ENCODE assay signal across 10 mouse cellular contexts in the genomic region with DNA sequence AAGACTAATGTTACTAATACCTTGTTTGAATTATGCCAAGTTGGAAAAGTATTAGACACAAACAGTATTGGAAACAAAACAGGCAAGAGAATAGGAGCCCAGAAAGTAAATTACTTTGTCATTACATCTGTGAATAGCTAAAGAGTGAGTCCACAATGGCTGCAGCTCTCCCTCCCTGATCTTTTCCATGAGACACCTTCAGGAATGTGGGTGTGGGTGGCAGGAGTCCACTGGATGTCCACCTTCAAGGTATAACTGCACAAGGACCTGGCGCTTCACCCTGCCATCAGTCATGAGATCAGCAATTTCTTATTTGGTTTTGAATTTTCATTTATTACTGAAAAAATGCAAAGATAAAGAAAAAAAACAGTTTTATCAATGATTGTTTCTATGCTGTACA. TPM values are rescaled to one million over a fixed set of nuclear protein-coding genes. Genes with fewer than 3 reads are reported as not detected.
DNase-seq lines count a peak whose midpoint lies in the region; ATAC-seq and TF ChIP-seq lines count a peak whose summit lies in the region.
"Had no signal": no experiment of that assay in that cellular context is flagged by ENCODE, and none has a peak within 500 bp of the region (broad histone marks: within the 10 kb centered on the region; RNA-seq: fewer than 3 reads in every experiment).

No protein-coding gene starts in this region.

- no peaks in the 10 kb centered on the region for H3K9me3 ChIP-seq in forebrain, embryonic 12.5 days
- no peaks in the 10 kb centered on the region for H3K9me3 ChIP-seq in forebrain, embryonic 13.5 days (replicated peaks)
- H3K9me3 ChIP-seq in liver, embryonic 11.5 days (ENCODE audit: control insufficient read depth, low read length), result no peaks in the 10 kb centered on the region
- H3K9me3 ChIP-seq in hindbrain, embryonic 13.5 days, result no peaks in the 10 kb centered on the region
- H3K9me3 ChIP-seq in midbrain, postnatal 0 days (ENCODE audit: low read length), result no peaks in the 10 kb centered on the region

- no peak for ATAC-seq in forebrain, embryonic 12.5 days (ENCODE audit: low FRiP score)
- ATAC-seq in forebrain, embryonic 13.5 days, result no peak
- no peak for ATAC-seq in liver, embryonic 11.5 days (replicated peaks; ENCODE audit: low FRiP score)
- no peak for ATAC-seq in hindbrain, embryonic 13.5 days (ENCODE audit: low FRiP score)
- no peak for ATAC-seq in midbrain, postnatal 0 days (ENCODE audit: low FRiP score)

- peaks cover 11% of the 10 kb centered on the region; the same call in 1 of the 2 replicates for H3K27me3 ChIP-seq in forebrain, embryonic 12.5 days
- no peaks in the 10 kb centered on the region for H3K27me3 ChIP-seq in forebrain, embryonic 13.5 days
- H3K27me3 ChIP-seq in liver, embryonic 11.5 days (replicated peaks; ENCODE audit: control insufficient read depth, insufficient read depth, low read length), result no peaks in the 10 kb centered on the region
- H3K27me3 ChIP-seq in hindbrain, embryonic 13.5 days, result peaks cover 20% of the 10 kb centered on the region
- H3K27me3 ChIP-seq in midbrain, postnatal 0 days (ENCODE audit: insufficient read depth, low read length), result no peaks in the 10 kb centered on the region

- H3K36me3 ChIP-seq in forebrain, embryonic 12.5 days (replicated peaks), result no peaks in the 10 kb centered on the region
- no peaks in the 10 kb centered on the region for H3K36me3 ChIP-seq in forebrain, embryonic 13.5 days (ENCODE audit: poor library complexity, severe bottlenecking)
- H3K36me3 ChIP-seq in liver, embryonic 11.5 days (ENCODE audit: control insufficient read depth, insufficient read depth, low read length), result no peaks in the 10 kb centered on the region
- H3K36me3 ChIP-seq in hindbrain, embryonic 13.5 days, result no peaks in the 10 kb centered on the region
- H3K36me3 ChIP-seq in midbrain, postnatal 0 days (ENCODE audit: insufficient read depth, low read length), result no peaks in the 10 kb centered on the region

- H3K4me3 ChIP-seq in forebrain, embryonic 12.5 days (replicated peaks), result no peak overlapping the region
- no peak overlapping the region for H3K4me3 ChIP-seq in forebrain, embryonic 13.5 days
- peak overlapping the region; percentile 68 for H3K4me3 ChIP-seq in liver, embryonic 11.5 days (ENCODE audit: low read depth, low read length)
- no peak overlapping the region for H3K4me3 ChIP-seq in hindbrain, embryonic 13.5 days
- no peak overlapping the region for H3K4me3 ChIP-seq in midbrain, postnatal 0 days (ENCODE audit: low read depth, low read length)

- peaks cover 21% of the 10 kb centered on the region for H3K4me1 ChIP-seq in forebrain, embryonic 12.5 days
- H3K4me1 ChIP-seq in forebrain, embryonic 13.5 days, result peaks cover 16% of the 10 kb centered on the region
- H3K4me1 ChIP-seq in liver, embryonic 11.5 days (replicated peaks; ENCODE audit: control insufficient read depth, insufficient read depth, low read length), result peaks cover 9% of the 10 kb centered on the region
- peaks cover 19% of the 10 kb centered on the region for H3K4me1 ChIP-seq in hindbrain, embryonic 13.5 days (replicated peaks)
- peaks cover 3% of the 10 kb centered on the region; the same call in 1 of the 2 replicates for H3K4me1 ChIP-seq in midbrain, postnatal 0 days (ENCODE audit: insufficient read depth, low read length)

- H3K9ac ChIP-seq in forebrain, embryonic 12.5 days, result no peak overlapping the region
- H3K9ac ChIP-seq in forebrain, embryonic 13.5 days, result no peak overlapping the region
- no peak overlapping the region for H3K9ac ChIP-seq in liver, embryonic 11.5 days (ENCODE audit: low read depth, low read length)
- H3K9ac ChIP-seq in hindbrain, embryonic 13.5 days, result no peak overlapping the region
- no peak overlapping the region for H3K9ac ChIP-seq in midbrain, postnatal 0 days (replicated peaks; ENCODE audit: low read length, poor library complexity, severe bottlenecking)

- WGBS in forebrain, embryonic 12.5 days, result 59% methylated on average over 1 of the region's 1 CpGs
- WGBS in forebrain, embryonic 13.5 days, result 66% methylated on average over 1 of the region's 1 CpGs
- 49% methylated on average over 1 of the region's 1 CpGs for WGBS in liver, embryonic 11.5 days
- 54% methylated on average over 1 of the region's 1 CpGs for WGBS in hindbrain, embryonic 13.5 days
- WGBS in midbrain, postnatal 0 days, result 68% methylated on average over 1 of the region's 1 CpGs

- DNase-seq in liver, embryonic 11.5 days (ENCODE audit: low spot score), result no peak
- DNase-seq in liver, result no peak
- DNase-seq in midbrain, postnatal 0 days (ENCODE audit: low spot score), result no peak
- DNase-seq in adrenal gland, postnatal 14 days, result no peak
- no peak for DNase-seq in spleen, adult 12 weeks (ENCODE audit: low spot score)
- DNase-seq: gastrocnemius, postnatal 10 days had no signal

- peak overlapping the region; percentile 71 for H3K4me2 ChIP-seq in forebrain, embryonic 12.5 days
- no peak overlapping the region for H3K4me2 ChIP-seq in forebrain, embryonic 13.5 days
- peak overlapping the region; percentile 94 for H3K4me2 ChIP-seq in liver, embryonic 11.5 days
- peak overlapping the region; percentile 82; the same call in 1 of the 2 replicates for H3K4me2 ChIP-seq in hindbrain, embryonic 13.5 days
- peak overlapping the region; percentile 81; the same call in 1 of the 2 replicates for H3K4me2 ChIP-seq in midbrain, postnatal 0 days (ENCODE audit: low read depth, low read length, poor library complexity, severe bottlenecking)

- no peak for TF ChIP-seq CTCF in midbrain, postnatal 0 days (IDR thresholded peaks at IDR 0.05)

- no peak overlapping the region for H3K27ac ChIP-seq in forebrain, embryonic 12.5 days
- no peak overlapping the region for H3K27ac ChIP-seq in forebrain, embryonic 13.5 days
- no peak overlapping the region for H3K27ac ChIP-seq in liver, embryonic 11.5 days (ENCODE audit: low read depth, low read length)
- H3K27ac ChIP-seq in hindbrain, embryonic 13.5 days, result no peak overlapping the region
- no peak overlapping the region for H3K27ac ChIP-seq in midbrain, postnatal 0 days (ENCODE audit: low read depth, low read length)

RNA-seq across cellular contexts. Expression of gene Btn1a1, which starts 0.6 kb away (rescaled TPM):
- 0.18 and 0.36 TPM in 2 replicates for polyA plus RNA-seq in forebrain, embryonic 12.5 days (2016; fragmentation: Nextera tagmentation; extraction: Ambion mirVana)
- polyA plus RNA-seq in forebrain, embryonic 13.5 days (2015; fragmentation: Nextera tagmentation; extraction: Ambion mirVana), result not detected in 2 replicates
- 1.8 and 2.2 TPM in 2 replicates for polyA plus RNA-seq in liver, embryonic 11.5 days (2014; fragmentation: Nextera tagmentation; extraction: Ambion mirVana)
- 0.06 TPM in 1 of 2 replicates, not detected in the other for polyA plus RNA-seq in hindbrain, embryonic 13.5 days (2015; fragmentation: Nextera tagmentation; extraction: Ambion mirVana)
- total RNA-seq in midbrain, postnatal 0 days (2014; rRNA removed), result 0.05 TPM in 1 of 2 replicates, not detected in the other
- 0.04 and 0.07 TPM in 2 replicates for polyA plus RNA-seq in midbrain, postnatal 0 days (2015; fragmentation: Nextera tagmentation; extraction: Ambion mirVana)
- total RNA-seq in adrenal gland, postnatal 14 days (2021), result 0.19 TPM in 1 of 2 replicates, not detected in the other
- total RNA-seq: gastrocnemius, postnatal 10 days had no signal
- polyA plus RNA-seq: kidney, adult 2 months had no signal

RNA-seq across cellular contexts. Expression of gene Btn2a2, which starts 22.4 kb away (rescaled TPM):
- polyA plus RNA-seq in forebrain, embryonic 12.5 days (2016; fragmentation: Nextera tagmentation; extraction: Ambion mirVana), result 0.23 and 0.36 TPM in 2 replicates
- polyA plus RNA-seq in forebrain, embryonic 13.5 days (2015; fragmentation: Nextera tagmentation; extraction: Ambion mirVana), result 0.08 and 0.21 TPM in 2 replicates
- 0.08 and 0.32 TPM in 2 replicates for polyA plus RNA-seq in liver, embryonic 11.5 days (2014; fragmentation: Nextera tagmentation; extraction: Ambion mirVana)
- 0.12 TPM in 1 of 2 replicates, not detected in the other for polyA plus RNA-seq in hindbrain, embryonic 13.5 days (2015; fragmentation: Nextera tagmentation; extraction: Ambion mirVana)
- 0.16 TPM in 1 of 2 replicates, not detected in the other for total RNA-seq in midbrain, postnatal 0 days (2014; rRNA removed)
- not detected in 2 replicates for polyA plus RNA-seq in midbrain, postnatal 0 days (2015; fragmentation: Nextera tagmentation; extraction: Ambion mirVana)
- total RNA-seq in adrenal gland, postnatal 14 days (2021), result not detected in 2 replicates
- polyA plus RNA-seq: kidney, adult 2 months had no signal

RNA-seq across cellular contexts. Expression of gene Abt1, which starts 42.6 kb away (rescaled TPM):
- polyA plus RNA-seq in forebrain, embryonic 12.5 days (2016; fragmentation: Nextera tagmentation; extraction: Ambion mirVana), result 13.0 and 13.2 TPM in 2 replicates
- polyA plus RNA-seq in forebrain, embryonic 13.5 days (2015; fragmentation: Nextera tagmentation; extraction: Ambion mirVana), result 12.4 and 13.4 TPM in 2 replicates
- 13.1 and 13.4 TPM in 2 replicates for polyA plus RNA-seq in liver, embryonic 11.5 days (2014; fragmentation: Nextera tagmentation; extraction: Ambion mirVana)
- polyA plus RNA-seq in hindbrain, embryonic 13.5 days (2015; fragmentation: Nextera tagmentation; extraction: Ambion mirVana), result 9.9 and 10.2 TPM in 2 replicates
- total RNA-seq in midbrain, postnatal 0 days (2014; rRNA removed), result 4.9 and 7.3 TPM in 2 replicates
- 5.2 and 6.0 TPM in 2 replicates for polyA plus RNA-seq in midbrain, postnatal 0 days (2015; fragmentation: Nextera tagmentation; extraction: Ambion mirVana)
- total RNA-seq in adrenal gland, postnatal 14 days (2021), result 5.9 and 6.3 TPM in 2 replicates
